19 mouse cellular contexts compared by ENCODE assay signal in genomic region chr15:36352929-36353328, GRCm38 (mm10).
"Had no signal": no experiment of that assay in that cellular context is flagged by ENCODE, and none has a peak within 500 bp of the region (broad histone marks: within the 10 kb centered on the region; RNA-seq: fewer than 3 reads in every experiment).

No protein-coding gene starts in this region.

- H3K27me3 ChIP-seq: intestine, embryonic 15.5 days; kidney, embryonic 15.5 days; limb, embryonic 12.5 days; limb, embryonic 15.5 days; stomach, embryonic 15.5 days had no signal

- H3K27ac ChIP-seq: intestine, embryonic 15.5 days; kidney, embryonic 15.5 days; left cerebral cortex, adult 2 months; limb, embryonic 12.5 days; limb, embryonic 15.5 days; stomach, embryonic 15.5 days had no signal

- H3K4me1 ChIP-seq: intestine, embryonic 15.5 days; limb, embryonic 15.5 days; stomach, embryonic 15.5 days had no signal

- ATAC-seq: intestine, embryonic 15.5 days had no signal

- H3K4me3 ChIP-seq: intestine, embryonic 15.5 days; kidney, embryonic 15.5 days; left cerebral cortex, adult 2 months; limb, embryonic 12.5 days; limb, embryonic 15.5 days; stomach, embryonic 15.5 days had no signal

- H3K36me3 ChIP-seq: intestine, embryonic 15.5 days; kidney, embryonic 15.5 days; limb, embryonic 12.5 days; limb, embryonic 15.5 days; stomach, embryonic 15.5 days had no signal

- H3K9ac ChIP-seq: intestine, embryonic 15.5 days; kidney, embryonic 15.5 days; limb, embryonic 12.5 days; limb, embryonic 15.5 days; stomach, embryonic 15.5 days had no signal

- H3K9me3 ChIP-seq: intestine, embryonic 15.5 days; kidney, embryonic 15.5 days; limb, embryonic 12.5 days; limb, embryonic 15.5 days; stomach, embryonic 15.5 days had no signal

- H3K4me2 ChIP-seq: intestine, embryonic 15.5 days; kidney, embryonic 15.5 days; limb, embryonic 12.5 days; limb, embryonic 15.5 days; midbrain, embryonic 11.5 days; stomach, embryonic 15.5 days had no signal

- DNase-seq: kidney, adult 11 months; kidney, adult 8-10 months; kidney, postnatal 10 days; kidney, postnatal 36 days; layer of hippocampus, postnatal 36 days; lung, adult 2 months; lung, postnatal 14 days; lung, postnatal 4 days; midbrain, embryonic 14.5 days; right cerebral cortex, postnatal 25 days; spleen, adult 18-20 months; thymus, postnatal 25 days had no signal
